Mouse (Mus musculus): ENCODE results near the gene Plekhm2. TPM values are rescaled to one million over a fixed set of nuclear protein-coding genes. Genes with fewer than 3 reads are reported as not detected.

The Plekhm2 gene
- polyA plus RNA-seq, 1 experiment from 2014 or later, result 6.5 TPM

GRCm38 (mm10) chr4:141645988-141646387 lies 18.7 kb downstream of the Plekhm2 start:
- ATAC-seq (ENCODE audit: low read depth), result no peak
- WGBS, result 96% methylated on average over 8 of the region's 8 CpGs
- no peak overlapping the region for H3K4me3 ChIP-seq (ENCODE audit: low read depth, low read length)
- peaks cover 8% of the 10 kb centered on the region; the same call in 1 of the 2 replicates for H3K36me3 ChIP-seq (ENCODE audit: control insufficient read depth, insufficient read depth, low read length)
- H3K27ac ChIP-seq (ENCODE audit: low read depth, low read length), result no peak overlapping the region
- no peak overlapping the region for H3K9ac ChIP-seq (replicated peaks; ENCODE audit: low read depth, low read length)
- no peaks in the 10 kb centered on the region for H3K9me3 ChIP-seq (ENCODE audit: control insufficient read depth, low read length)
- no peaks in the 10 kb centered on the region for H3K27me3 ChIP-seq (ENCODE audit: control insufficient read depth, insufficient read depth, low read length)
- peaks cover 13% of the 10 kb centered on the region for H3K4me1 ChIP-seq (ENCODE audit: control insufficient read depth, insufficient read depth, low read length)
- no peak overlapping the region for H3K4me2 ChIP-seq (ENCODE audit: low read depth, low read length)

- Histone ChIP-seq H3K4me3 (ENCODE audit: low read depth, low read length) (no peak overlapping the region), H3K4me2 (ENCODE audit: low read depth, low read length) (no peak overlapping the region), H3K4me1 (ENCODE audit: control insufficient read depth, insufficient read depth, low read length) (peaks cover 9% of the 10 kb centered on the region), H3K9me3 (ENCODE audit: control insufficient read depth, low read length) (no peaks in the 10 kb centered on the region), H3K36me3 (ENCODE audit: control insufficient read depth, insufficient read depth, low read length) (peaks cover 8% of the 10 kb centered on the region; the same call in 1 of the 2 replicates), H3K9ac (replicated peaks; ENCODE audit: low read depth, low read length) (no peak overlapping the region), H3K27me3 (ENCODE audit: control insufficient read depth, insufficient read depth, low read length) (no peaks in the 10 kb centered on the region), H3K27ac (ENCODE audit: low read depth, low read length) (peak overlapping the region; percentile 46; the same call in 1 of the 2 replicates)
- peak; percentile 74; the same call in 1 of the 2 replicates for ATAC-seq (ENCODE audit: low read depth)
- 38% methylated on average over 7 of the region's 7 CpGs for WGBS
Observed at GRCm38 (mm10) chr4:141643118-141643855, 21.4 kb downstream of the Plekhm2 start.

- no peaks in the 10 kb centered on the region for H3K27me3 ChIP-seq (ENCODE audit: control insufficient read depth, insufficient read depth, low read length)
- H3K4me1 ChIP-seq (ENCODE audit: control insufficient read depth, insufficient read depth, low read length), result peaks cover 9% of the 10 kb centered on the region
- H3K9ac ChIP-seq (replicated peaks; ENCODE audit: low read depth, low read length), result no peak overlapping the region
- WGBS, result 93% methylated on average over 25 of the region's 25 CpGs
- H3K4me3 ChIP-seq (ENCODE audit: low read depth, low read length), result no peak overlapping the region
- H3K36me3 ChIP-seq (ENCODE audit: control insufficient read depth, insufficient read depth, low read length), result peaks cover 12% of the 10 kb centered on the region
- H3K27ac ChIP-seq (ENCODE audit: low read depth, low read length), result 0 out of 2 replicates have a peak overlapping the region, but pooled peaks have one; percentile 4
- H3K9me3 ChIP-seq (ENCODE audit: control insufficient read depth, low read length), result no peaks in the 10 kb centered on the region
- H3K4me2 ChIP-seq (ENCODE audit: low read depth, low read length), result no peak overlapping the region
- ATAC-seq (ENCODE audit: low read depth), result no peak
Observed at GRCm38 (mm10) chr4:141641961-141642811, 22.5 kb downstream of the Plekhm2 start.

GRCm38 (mm10) chr4:141641353-141641771 lies 23.3 kb downstream of the Plekhm2 start:
- H3K4me1 ChIP-seq (ENCODE audit: control insufficient read depth, insufficient read depth, low read length), result peaks cover 9% of the 10 kb centered on the region
- H3K27me3 ChIP-seq (ENCODE audit: control insufficient read depth, insufficient read depth, low read length), result no peaks in the 10 kb centered on the region
- WGBS, result 90% methylated on average over 7 of the region's 7 CpGs
- H3K9me3 ChIP-seq (ENCODE audit: control insufficient read depth, low read length), result no peaks in the 10 kb centered on the region
- no peak overlapping the region for H3K9ac ChIP-seq (replicated peaks; ENCODE audit: low read depth, low read length)
- H3K4me2 ChIP-seq (ENCODE audit: low read depth, low read length), result no peak overlapping the region
- no peak overlapping the region for H3K4me3 ChIP-seq (ENCODE audit: low read depth, low read length)
- no peak for ATAC-seq (ENCODE audit: low read depth)
- no peak overlapping the region for H3K27ac ChIP-seq (ENCODE audit: low read depth, low read length)
- peaks cover 18% of the 10 kb centered on the region for H3K36me3 ChIP-seq (ENCODE audit: control insufficient read depth, insufficient read depth, low read length)

GRCm38 (mm10) chr4:141639474-141639873 lies 25.2 kb downstream of the Plekhm2 start:
- H3K4me2 ChIP-seq (ENCODE audit: low read depth, low read length), result no peak overlapping the region
- no peak overlapping the region for H3K9ac ChIP-seq (replicated peaks; ENCODE audit: low read depth, low read length)
- H3K9me3 ChIP-seq (ENCODE audit: control insufficient read depth, low read length), result no peaks in the 10 kb centered on the region
- H3K4me1 ChIP-seq (ENCODE audit: control insufficient read depth, insufficient read depth, low read length), result peaks cover 9% of the 10 kb centered on the region
- no peaks in the 10 kb centered on the region for H3K27me3 ChIP-seq (ENCODE audit: control insufficient read depth, insufficient read depth, low read length)
- no peak for ATAC-seq (ENCODE audit: low read depth)
- 77% methylated on average over 11 of the region's 11 CpGs for WGBS
- H3K36me3 ChIP-seq (ENCODE audit: control insufficient read depth, insufficient read depth, low read length), result peaks cover 26% of the 10 kb centered on the region
- H3K27ac ChIP-seq (ENCODE audit: low read depth, low read length), result no peak overlapping the region
- no peak overlapping the region for H3K4me3 ChIP-seq (ENCODE audit: low read depth, low read length)

- H3K27ac ChIP-seq (ENCODE audit: low read depth, low read length), result no peak overlapping the region
- H3K36me3 ChIP-seq (ENCODE audit: control insufficient read depth, insufficient read depth, low read length), result peaks cover 40% of the 10 kb centered on the region
- H3K27me3 ChIP-seq (ENCODE audit: control insufficient read depth, insufficient read depth, low read length), result no peaks in the 10 kb centered on the region
- 95% methylated on average over 5 of the region's 5 CpGs for WGBS
- no peak overlapping the region for H3K9ac ChIP-seq (replicated peaks; ENCODE audit: low read depth, low read length)
- H3K4me2 ChIP-seq (ENCODE audit: low read depth, low read length), result no peak overlapping the region
- H3K4me3 ChIP-seq (ENCODE audit: low read depth, low read length), result no peak overlapping the region
- H3K9me3 ChIP-seq (ENCODE audit: control insufficient read depth, low read length), result no peaks in the 10 kb centered on the region
- H3K4me1 ChIP-seq (ENCODE audit: control insufficient read depth, insufficient read depth, low read length), result no peaks in the 10 kb centered on the region
- no peak for ATAC-seq (ENCODE audit: low read depth)
Observed at GRCm38 (mm10) chr4:141636693-141637092, 28.0 kb downstream of the Plekhm2 start.

- Histone ChIP-seq H3K36me3 (ENCODE audit: control insufficient read depth, insufficient read depth, low read length) (peaks cover 40% of the 10 kb centered on the region), H3K9me3 (ENCODE audit: control insufficient read depth, low read length) (no peaks in the 10 kb centered on the region), H3K27me3 (ENCODE audit: control insufficient read depth, insufficient read depth, low read length) (no peaks in the 10 kb centered on the region), H3K4me2 (ENCODE audit: low read depth, low read length) (no peak overlapping the region), H3K4me3 (ENCODE audit: low read depth, low read length) (no peak overlapping the region), H3K9ac (replicated peaks; ENCODE audit: low read depth, low read length) (no peak overlapping the region), H3K27ac (ENCODE audit: low read depth, low read length) (no peak overlapping the region), H3K4me1 (ENCODE audit: control insufficient read depth, insufficient read depth, low read length) (no peaks in the 10 kb centered on the region)
- no peak for ATAC-seq (ENCODE audit: low read depth)
- WGBS, result 91% methylated on average over 9 of the region's 9 CpGs
Observed at GRCm38 (mm10) chr4:141635991-141636390, 28.7 kb downstream of the Plekhm2 start.

GRCm38 (mm10) chr4:141632111-141632873 lies 32.4 kb downstream of the Plekhm2 start:
- ATAC-seq (ENCODE audit: low read depth), result no peak
- 91% methylated on average over 21 of the region's 21 CpGs for WGBS
- no peak overlapping the region for H3K27ac ChIP-seq (ENCODE audit: low read depth, low read length)

More at GRCm38 (mm10) chr4:141632111-141632873, 32.4 kb downstream of the Plekhm2 start:
- Histone ChIP-seq H3K4me1 (ENCODE audit: control insufficient read depth, insufficient read depth, low read length) (no peaks in the 10 kb centered on the region), H3K4me2 (ENCODE audit: low read depth, low read length) (no peak overlapping the region), H3K9ac (replicated peaks; ENCODE audit: low read depth, low read length) (no peak overlapping the region), H3K27me3 (ENCODE audit: control insufficient read depth, insufficient read depth, low read length) (no peaks in the 10 kb centered on the region), H3K4me3 (ENCODE audit: low read depth, low read length) (no peak overlapping the region), H3K9me3 (ENCODE audit: control insufficient read depth, low read length) (no peaks in the 10 kb centered on the region), H3K36me3 (ENCODE audit: control insufficient read depth, insufficient read depth, low read length) (peaks cover 69% of the 10 kb centered on the region)

Data from neural tube, embryonic 14.5 days (tissue).